In the genomic region with DNA sequence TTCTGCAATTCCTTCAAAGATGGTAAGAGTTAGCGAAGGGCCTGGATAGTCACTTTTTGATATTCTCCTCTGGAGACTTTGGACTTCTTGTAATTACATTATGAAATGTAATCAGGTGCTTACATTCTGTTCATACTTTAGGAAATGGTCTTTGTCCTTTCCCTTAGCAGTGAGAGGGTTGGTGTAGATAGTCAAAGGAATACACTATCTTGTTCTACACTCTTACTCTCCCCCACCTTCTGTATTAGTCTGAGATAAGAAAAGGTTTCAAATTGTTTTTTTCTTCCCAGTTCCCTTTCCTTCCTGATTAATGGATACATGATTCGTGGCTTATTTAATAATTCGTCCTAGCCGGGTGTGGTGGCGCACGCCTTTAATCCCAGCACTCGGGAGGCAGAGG, we compare ENCODE assay signal across 1 mouse cellular context.
TF ChIP-seq lines count a peak whose summit lies in the region.

No protein-coding gene starts in this region.

TF ChIP-seq in MEL, 35 proteins besides CTCF, POLR2A, EP300 and RAD21:
- TF ChIP-seq USF2 (IDR thresholded peaks at IDR 0.05; ENCODE audit: borderline replicate concordance in 1 of 2, insufficient read depth in 1 of 2, low read depth in 1 of 2, low read length in 2 of 2): no peak
- no peak for TF ChIP-seq E2F4 (IDR thresholded peaks at IDR 0.05; ENCODE audit: borderline replicate concordance, low read depth, low read length)
- TF ChIP-seq ZC3H11A (IDR thresholded peaks at IDR 0.05; ENCODE audit: low read depth, low read length): no peak
- TF ChIP-seq ELF1 (IDR thresholded peaks at IDR 0.05; ENCODE audit: low read depth, low read length): no peak
- TF ChIP-seq RCOR1 (IDR thresholded peaks at IDR 0.05; ENCODE audit: low read depth, low read length): peak; percentile 67; the same call in 1 of the 2 replicates
- no peak for TF ChIP-seq BHLHE40 (IDR thresholded peaks at IDR 0.05; ENCODE audit: borderline replicate concordance, low read depth, low read length)
- peak; percentile 80 for TF ChIP-seq GATA1 (IDR thresholded peaks at IDR 0.05; ENCODE audit: low read depth, low read length)
- no peak for TF ChIP-seq MYC (IDR thresholded peaks at IDR 0.05; ENCODE audit: low read depth, low read length)
- TF ChIP-seq TAL1 (IDR thresholded peaks at IDR 0.05; ENCODE audit: low read length): peak; percentile 54
- TF ChIP-seq HCFC1 (IDR thresholded peaks at IDR 0.05; ENCODE audit: low read depth, low read length): no peak
- TF ChIP-seq USF1 (IDR thresholded peaks at IDR 0.05; ENCODE audit: low read depth, low read length): no peak
- no peak for TF ChIP-seq UBTF (IDR thresholded peaks at IDR 0.05; ENCODE audit: borderline replicate concordance, insufficient read depth, low read depth, low read length)
- no peak for TF ChIP-seq NELFE (IDR thresholded peaks at IDR 0.05; ENCODE audit: low read depth, low read length)
- no peak for TF ChIP-seq MAZ (IDR thresholded peaks at IDR 0.05; ENCODE audit: low read depth, low read length)
- no peak for TF ChIP-seq NRF1 (IDR thresholded peaks at IDR 0.05; ENCODE audit: insufficient read depth, low read depth, low read length, poor library complexity, severe bottlenecking)
- peak; percentile 16; the same call in 1 of the 2 replicates for TF ChIP-seq SIN3A (IDR thresholded peaks at IDR 0.05; ENCODE audit: low read length)
- TF ChIP-seq JUND (IDR thresholded peaks at IDR 0.05; ENCODE audit: low read depth, low read length): no peak
- no peak for TF ChIP-seq MYB (IDR thresholded peaks at IDR 0.05; ENCODE audit: low read depth, low read length)
- no peak for TF ChIP-seq TBP (IDR thresholded peaks at IDR 0.05; ENCODE audit: low read depth, low read length)
- TF ChIP-seq MEF2A (IDR thresholded peaks at IDR 0.05; ENCODE audit: extremely low read depth, insufficient replicate concordance, low read depth, low read length, poor library complexity, severe bottlenecking): no peak
- no peak for TF ChIP-seq MAFK (IDR thresholded peaks at IDR 0.05; ENCODE audit: borderline replicate concordance, low read depth, low read length)
- peak; percentile 79; the same call in 1 of the 2 replicates for TF ChIP-seq TCF12 (IDR thresholded peaks at IDR 0.05; ENCODE audit: low read depth, low read length)
- TF ChIP-seq ETS1 (IDR thresholded peaks at IDR 0.05; ENCODE audit: low read depth, low read length): peak; percentile 35; the same call in 1 of the 2 replicates
- no peak for TF ChIP-seq KAT2A (conservative IDR thresholded peaks at IDR 0.05; ENCODE audit: low read depth, low read length)
- TF ChIP-seq ZKSCAN1 (IDR thresholded peaks at IDR 0.05; ENCODE audit: low read depth, low read length): no peak
- no peak for TF ChIP-seq CHD1 (IDR thresholded peaks at IDR 0.05; ENCODE audit: low read depth, low read length)
- no peak for TF ChIP-seq GABPA (IDR thresholded peaks at IDR 0.05; ENCODE audit: low read depth, low read length)
- TF ChIP-seq ZMIZ1 (IDR thresholded peaks at IDR 0.05; ENCODE audit: low read depth, low read length): no peak
- TF ChIP-seq ZNF384 (IDR thresholded peaks at IDR 0.05; ENCODE audit: low read depth, low read length): 0 out of 2 replicates have a peak, but pooled peaks have one; percentile 13
- TF ChIP-seq POLR2AphosphoS2 (IDR thresholded peaks at IDR 0.05; ENCODE audit: low read length): no peak
